Mouse (Mus musculus) spleen, embryonic (tissue): ENCODE data around the gene Ngef.
"Not testable (repeated sequence)": the region's sequence is repeated elsewhere in the genome, so short reads cannot be mapped to it uniquely, and the experiment has no call there.

Source experiments
- CTCF ChIA-PET: fragments of 350-600 bp; sonication (Branson Sonifier 250); formaldehyde crosslinking; loops from one replicate; lab custom pipeline; 2022; lab: Charles Lee

The Ngef gene

DNA sequence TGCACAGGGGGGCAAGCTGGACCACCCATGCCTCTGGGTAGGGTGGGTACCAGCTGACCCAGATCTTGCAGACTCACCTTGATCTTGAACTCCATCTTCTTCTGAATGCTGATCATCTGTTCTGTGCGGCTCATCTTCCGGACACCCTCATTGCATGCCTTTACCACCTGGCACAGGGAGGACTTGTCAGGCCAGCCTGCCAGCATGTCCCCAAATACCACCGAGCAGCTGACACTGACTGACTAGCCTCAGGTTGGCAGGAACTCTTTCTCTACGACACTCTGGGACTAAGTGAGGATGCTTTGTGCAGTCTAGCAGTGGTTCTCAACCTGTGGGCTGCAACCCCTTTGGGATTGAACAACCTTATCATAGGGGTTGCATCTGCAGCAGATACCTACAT lies 91.1 kb downstream of the Ngef start:
- CTCF ChIA-PET, result no interaction called here

DNA sequence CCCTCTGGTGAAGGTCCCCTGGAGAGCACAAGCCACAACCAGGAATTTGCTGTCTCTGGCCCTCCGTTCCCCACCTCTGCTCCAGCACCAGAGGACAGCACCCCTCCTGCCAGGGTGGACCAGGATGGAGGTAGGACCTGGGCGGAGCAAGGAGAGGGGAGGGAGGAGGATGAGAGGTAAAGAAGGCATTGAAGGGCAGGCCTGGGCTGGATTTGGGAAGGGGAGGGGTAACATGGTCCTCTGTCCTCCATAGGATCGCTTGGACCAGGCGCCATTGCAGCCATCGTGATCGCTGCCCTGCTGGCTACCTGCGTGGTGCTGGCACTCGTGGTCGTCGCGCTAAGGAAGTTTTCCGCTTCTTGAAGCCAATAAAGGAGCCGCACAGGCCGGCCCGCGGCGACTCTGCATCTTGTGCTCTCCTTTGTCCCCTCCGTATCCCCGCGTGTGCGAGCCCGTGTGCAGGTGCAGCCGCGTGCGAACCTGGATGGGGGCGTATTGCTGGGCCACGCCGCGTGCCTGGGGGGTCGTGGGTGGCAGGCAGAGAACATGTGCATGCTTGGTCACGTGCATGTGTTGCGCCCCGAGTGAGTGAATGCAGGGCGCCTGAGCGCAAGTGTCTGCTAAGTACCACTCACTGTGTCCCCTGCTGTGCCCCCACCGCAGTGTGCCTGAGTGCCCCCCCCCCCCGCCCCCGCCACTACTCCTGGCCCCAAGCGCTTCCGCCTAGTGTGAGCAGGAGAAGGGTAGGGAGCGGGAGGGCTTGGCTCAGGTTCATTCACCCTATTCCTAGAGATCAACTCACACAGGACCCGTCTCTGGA lies 98.4 kb downstream of the Ngef start:
- CTCF ChIA-PET, result no interaction called here

DNA sequence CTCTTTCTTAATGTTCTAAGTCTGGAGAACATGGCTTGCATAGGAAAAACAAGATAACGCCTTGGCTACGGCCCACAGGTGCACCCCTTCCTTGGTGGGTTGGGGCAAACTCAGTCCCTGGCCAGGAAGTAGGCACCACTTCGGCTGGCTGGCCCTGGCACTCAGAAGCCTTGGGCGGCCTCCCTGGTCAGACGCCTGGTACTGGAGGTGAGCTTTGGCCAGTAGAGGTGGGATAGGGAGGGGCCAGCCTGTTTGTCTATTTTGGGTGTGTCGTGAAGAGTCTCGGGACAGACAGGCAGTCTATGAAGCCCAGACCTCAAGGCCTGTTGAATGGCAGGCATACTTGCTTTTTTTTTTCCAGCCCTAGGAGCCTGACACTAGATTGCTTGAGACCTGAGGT lies 101.1 kb downstream of the Ngef start:
- CTCF ChIA-PET, result no interaction called here

DNA sequence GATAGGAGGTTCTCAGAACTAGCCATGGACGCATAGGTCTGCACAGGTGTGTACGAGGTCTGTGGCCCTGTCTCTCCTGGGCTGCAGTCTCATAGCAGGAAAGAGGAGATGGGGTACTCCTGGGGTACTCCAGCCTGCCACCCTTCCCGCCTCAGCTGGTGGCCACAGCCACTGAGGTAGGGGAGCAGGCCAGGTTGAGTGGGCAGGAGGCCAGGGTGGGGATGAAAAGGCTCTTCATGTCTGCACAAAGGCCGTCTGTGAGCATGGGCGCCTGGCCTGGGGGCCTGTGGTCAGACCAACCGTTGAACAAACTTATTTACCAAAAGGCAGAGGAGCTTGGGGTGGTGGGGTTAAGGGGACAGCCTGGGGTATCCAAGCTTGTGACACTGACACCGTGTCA lies 101.8 kb downstream of the Ngef start:
- CTCF ChIA-PET, result no interaction called here

GRCm38 (mm10) chr1:87469971-87470370 lies 103.7 kb downstream of the Ngef start, which contains the start of gene Snorc:
Gene Snorc (plus strand): TSS chr1:87470271.
- CTCF ChIA-PET, result not testable (repeated sequence)

DNA sequence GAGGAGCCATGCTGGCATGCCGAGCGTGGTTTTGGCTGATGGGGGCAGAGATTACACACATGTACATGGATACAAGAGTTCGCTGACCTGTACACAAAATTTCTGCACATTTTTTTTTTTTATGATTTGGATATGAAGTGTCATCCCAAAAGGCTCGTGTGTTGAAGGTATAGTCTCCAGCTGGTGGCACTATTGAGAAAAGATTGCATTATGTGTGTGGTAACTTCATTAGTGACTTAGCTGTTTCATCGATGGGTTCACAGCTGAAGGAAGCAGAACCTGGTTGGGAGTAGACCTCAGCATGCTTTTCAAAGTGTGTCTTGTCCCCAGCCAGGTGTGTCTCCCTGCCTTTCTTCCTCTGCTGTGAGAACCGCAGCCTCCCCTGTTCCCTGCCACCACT lies 105.3 kb downstream of the Ngef start:
- CTCF ChIA-PET, result no interaction called here

DNA sequence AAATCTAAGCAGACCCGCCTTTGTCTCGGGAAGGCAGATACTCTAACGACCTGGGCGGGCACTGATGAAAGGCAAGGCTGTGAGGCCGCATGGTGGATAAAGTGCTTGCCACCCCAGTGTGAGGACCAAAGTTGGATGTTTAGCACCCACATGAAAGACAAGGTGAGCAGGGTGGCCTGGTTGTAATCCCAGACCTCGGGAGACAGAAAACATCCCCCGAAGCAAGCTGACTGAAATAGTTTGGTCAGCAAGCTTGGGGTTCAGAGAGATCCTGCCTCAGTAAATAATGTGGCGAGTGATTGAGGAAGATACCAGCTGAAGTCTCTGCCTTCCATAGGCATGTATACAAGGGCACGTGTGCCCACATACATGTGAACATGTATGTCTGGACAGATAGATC lies 106.2 kb downstream of the Ngef start:
- CTCF ChIA-PET, result interaction anchor here (0.6 kb wide), 1 partner anchor 104 kb away, joined by 4 read pairs; no protein-coding TSS in a partner anchor

- CTCF ChIA-PET, result not testable (repeated sequence)
These were observed 113.8 kb downstream of the Ngef start for GRCm38 (mm10) chr1:87459856-87460255.

DNA sequence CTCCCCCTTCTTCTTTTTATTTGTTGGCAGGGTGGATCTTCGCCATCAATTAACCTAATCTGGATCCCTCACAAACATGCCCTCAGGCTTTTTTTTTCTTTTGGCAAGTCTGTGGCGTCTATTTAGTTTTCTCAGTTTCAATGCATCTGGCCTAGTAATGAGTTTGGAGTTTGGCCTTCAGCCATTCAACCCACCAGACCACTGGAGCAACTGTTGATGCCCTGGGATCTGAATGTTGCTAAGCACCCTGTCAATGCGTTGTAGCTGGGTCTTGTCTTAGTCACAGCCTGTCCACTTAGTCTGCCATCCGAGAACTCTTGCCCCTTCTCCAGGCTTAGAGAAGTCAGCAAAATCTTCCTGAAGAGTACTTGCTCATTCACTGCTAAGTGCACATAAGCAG lies 115.6 kb downstream of the Ngef start:
- CTCF ChIA-PET, result no interaction called here

- CTCF ChIA-PET, result no interaction called here
These were observed 117.2 kb downstream of the Ngef start for GRCm38 (mm10) chr1:87456425-87456824.

DNA sequence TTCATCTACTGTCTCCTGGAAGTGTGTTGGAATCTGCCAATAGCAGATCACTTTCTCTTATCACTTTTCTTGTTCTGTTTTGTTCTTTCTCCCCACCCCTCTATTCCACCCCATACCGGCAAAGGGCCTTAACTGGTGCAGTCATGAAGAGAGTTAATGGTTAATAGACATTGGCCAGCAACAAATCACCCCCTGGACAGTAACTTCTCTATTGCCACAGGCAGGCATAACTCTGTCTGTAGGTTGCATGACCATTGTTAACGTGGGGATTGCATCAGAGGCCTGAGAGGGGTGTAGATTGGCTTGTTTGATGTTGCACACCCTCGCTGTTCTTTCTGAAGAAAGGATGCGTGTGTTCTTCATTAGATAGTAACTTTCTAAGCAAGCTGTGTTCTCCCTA lies 124.2 kb downstream of the Ngef start:
- CTCF ChIA-PET, result no interaction called here

DNA sequence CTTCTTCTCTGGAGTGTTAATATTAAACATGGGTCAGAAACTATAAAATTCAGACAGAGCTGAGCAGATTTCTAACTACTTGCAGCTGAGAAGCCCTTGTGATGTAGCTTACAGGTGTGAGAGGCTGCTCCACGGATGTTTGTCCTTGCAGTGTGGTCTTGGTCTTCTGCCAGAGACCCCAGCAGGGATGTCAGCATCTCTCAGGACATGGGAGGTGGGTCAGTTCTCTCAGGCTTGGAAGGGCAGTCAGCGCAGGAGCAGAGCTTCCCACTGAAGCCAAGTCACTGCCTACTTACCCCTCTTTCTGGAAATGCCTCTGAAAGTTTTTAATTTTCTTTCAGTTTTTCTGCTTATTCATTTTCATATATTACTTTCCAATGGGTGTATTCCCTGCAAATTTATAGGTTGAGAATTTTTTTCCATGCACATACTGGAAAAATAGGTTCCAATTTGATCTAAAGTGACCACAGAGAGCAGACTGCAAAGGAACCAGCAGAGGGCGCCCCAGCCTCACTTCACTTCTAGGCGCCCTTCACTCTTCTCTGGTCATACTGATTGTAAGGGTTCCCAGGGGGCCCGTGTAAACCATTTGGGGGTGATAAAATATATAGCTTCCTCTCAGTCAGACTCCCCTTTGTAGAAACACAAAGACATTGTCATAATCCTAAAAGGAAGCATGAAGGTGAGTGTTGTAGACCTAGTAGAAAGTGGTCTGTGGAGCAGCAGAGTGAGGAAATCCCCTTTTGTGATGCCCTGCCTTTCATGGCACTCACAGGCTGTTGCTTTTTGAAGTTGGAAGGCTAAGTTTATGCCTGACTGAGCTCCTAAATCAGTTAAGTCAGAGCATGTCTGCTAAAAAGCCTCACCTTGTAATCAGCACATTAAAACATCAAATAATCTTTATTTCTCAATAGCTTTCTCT lies 126.2 kb downstream of the Ngef start:
- CTCF ChIA-PET, result interaction anchor here (0.7 to 1.0 kb wide), 2 partner anchors 274 to 430 kb away, joined by 3 to 5 read pairs; no protein-coding TSS in a partner anchor

GRCm38 (mm10) chr1:87436583-87436982 lies 137.1 kb downstream of the Ngef start:
- CTCF ChIA-PET, result no interaction called here

GRCm38 (mm10) chr1:87435125-87435524 lies 138.5 kb downstream of the Ngef start:
- CTCF ChIA-PET, result no interaction called here
